Mouse (Mus musculus) MEL (cell line): ENCODE data around the gene Tspan4. TPM values are rescaled to one million over a fixed set of nuclear protein-coding genes. Genes with fewer than 3 reads are reported as not detected.

Experiments
- DNase-seq: peaks from one replicate; pipeline ENCODE4 v3.0.0; 2011; ENCODE audit warnings: low read depth, low spot score
- H3K27ac ChIP-seq: 2 replicates; pipeline ENCODE4 v1.5.1; 2012; ENCODE audit warnings: low read depth, mild to moderate bottlenecking, control low read depth, low read length, moderate library complexity; ENCODE audit not compliant: control insufficient read depth
- H3K27me3 ChIP-seq, 2 experiments: fragments of 150-350 bp in 1 of 2; sonication (generic) in 1 of 2; 2 replicates each; pipeline ENCODE4 v1.6.1; 2012; ENCODE audit warnings: low read length in 2 of 2, mild to moderate bottlenecking in 2 of 2, improper control_type of control experiment in 1 of 2, moderate library complexity in 1 of 2; ENCODE audit not compliant: insufficient read depth in 2 of 2, control insufficient read depth in 1 of 2
- H3K36me3 ChIP-seq, 2 experiments: 2 replicates each; pipeline ENCODE4 v1.6.1; 2012 to 2014; ENCODE audit warnings: low read length in 2 of 2, improper control_type of control experiment in 1 of 2, inconsistent platforms in 1 of 2, mild to moderate bottlenecking in 1 of 2; ENCODE audit not compliant: insufficient read depth in 2 of 2, control insufficient read depth in 1 of 2
- H3K4me1 ChIP-seq, 2 experiments: fragments of 150-350 bp in 1 of 2; sonication (generic) in 1 of 2; 2 replicates each; pipeline ENCODE4 v1.6.1; 2012; ENCODE audit warnings: low read length in 2 of 2, improper control_type of control experiment in 1 of 2, mild to moderate bottlenecking in 1 of 2; ENCODE audit not compliant: insufficient read depth in 2 of 2, control insufficient read depth in 1 of 2
- H3K4me3 ChIP-seq, 2 experiments: fragments of 150-350 bp in 1 of 2; sonication (generic) in 1 of 2; 2 replicates each; pipeline ENCODE4 v1.5.1; 2012; ENCODE audit warnings: low read depth in 2 of 2, low read length in 2 of 2, mild to moderate bottlenecking in 2 of 2, moderate library complexity in 2 of 2, control low read depth in 1 of 2, improper control_type of control experiment in 1 of 2; ENCODE audit not compliant: control insufficient read depth in 1 of 2, insufficient read depth in 1 of 2
- H3K79me2 ChIP-seq: 2 replicates; pipeline ENCODE4 v1.6.1; 2012; ENCODE audit warnings: mild to moderate bottlenecking, low read length, moderate library complexity; ENCODE audit not compliant: control insufficient read depth, poor library complexity, insufficient read depth
- H3K9ac ChIP-seq: 2 replicates; pipeline ENCODE4 v1.6.1; 2012; ENCODE audit warnings: low read depth, mild to moderate bottlenecking, control low read depth, low read length, moderate library complexity; ENCODE audit not compliant: control insufficient read depth, poor library complexity, severe bottlenecking
- H3K9me3 ChIP-seq: fragments of 150-350 bp; sonication (generic); replicated peaks from 2 replicates; pipeline ENCODE4 v1.6.1; 2012; ENCODE audit warnings: mild to moderate bottlenecking, low read length, improper control_type of control experiment, moderate library complexity; ENCODE audit not compliant: insufficient read depth
- CHD1 ChIP-seq: IDR thresholded peaks from 2 replicates; pipeline ENCODE4 v1.6.1; 2012; ENCODE audit warnings: low read depth, mild to moderate bottlenecking, inconsistent platforms, low read length, improper control_type of control experiment
- CTCF ChIP-seq, 3 experiments: IDR thresholded peaks in 2 of 3; conservative IDR thresholded peaks in 1 of 3; 2 replicates each; pipeline ENCODE4 v1.5.1; 2011 to 2012; ENCODE audit warnings: low read length in 3 of 3, low read depth in 2 of 3, mild to moderate bottlenecking in 2 of 3, improper control_type of control experiment in 1 of 3, inconsistent platforms in 1 of 3, mixed read lengths in 1 of 3, moderate library complexity in 1 of 3; ENCODE audit not compliant: control insufficient read depth in 1 of 3, insufficient read depth in 1 of 3, poor library complexity in 1 of 3, severe bottlenecking in 1 of 3
- EP300 ChIP-seq, 2 experiments: IDR thresholded peaks; 2 replicates each; pipeline ENCODE4 v1.6.1; 2011; ENCODE audit warnings: improper control_type of control experiment in 2 of 2, low read length in 2 of 2, low read depth in 1 of 2, mild to moderate bottlenecking in 1 of 2
- GABPA ChIP-seq: IDR thresholded peaks from 2 replicates; pipeline ENCODE4 v1.6.1; 2012; ENCODE audit warnings: low read depth, mild to moderate bottlenecking, inconsistent platforms, low read length, improper control_type of control experiment, moderate library complexity
- GATA1 ChIP-seq: IDR thresholded peaks from 2 replicates; pipeline ENCODE4 v1.6.1; 2011; ENCODE audit warnings: low read depth, low read length, improper control_type of control experiment
- HCFC1 ChIP-seq: IDR thresholded peaks from 2 replicates; pipeline ENCODE4 v1.6.1; 2012; ENCODE audit warnings: low read depth, mild to moderate bottlenecking, inconsistent platforms, low read length, improper control_type of control experiment, moderate library complexity
- JUND ChIP-seq: IDR thresholded peaks from 2 replicates; pipeline ENCODE4 v1.6.1; 2011; ENCODE audit warnings: low read depth, mild to moderate bottlenecking, improper control_type of control experiment, low read length
- KAT2A ChIP-seq: conservative IDR thresholded peaks from 2 replicates; pipeline ENCODE4 v1.6.1; 2012; ENCODE audit warnings: low read depth, low read length, improper control_type of control experiment, inconsistent platforms
- MAFK ChIP-seq: IDR thresholded peaks from 2 replicates; pipeline ENCODE4 v1.6.1; 2011; ENCODE audit warnings: low read depth, mild to moderate bottlenecking, low read length, improper control_type of control experiment, borderline replicate concordance
- MAX ChIP-seq: IDR thresholded peaks from 2 replicates; pipeline ENCODE4 v1.6.1; 2011; ENCODE audit warnings: low read length, improper control_type of control experiment
- MAZ ChIP-seq: IDR thresholded peaks from 2 replicates; pipeline ENCODE4 v1.6.1; 2012; ENCODE audit warnings: low read depth, mild to moderate bottlenecking, inconsistent platforms, low read length, improper control_type of control experiment
- MEF2A ChIP-seq: IDR thresholded peaks from 2 replicates; pipeline ENCODE4 v1.6.1; 2014; ENCODE audit warnings: low read depth, mild to moderate bottlenecking, inconsistent platforms, low read length, improper control_type of control experiment; ENCODE audit not compliant: poor library complexity, insufficient replicate concordance, severe bottlenecking; ENCODE audit errors: extremely low read depth
- NRF1 ChIP-seq: IDR thresholded peaks from 2 replicates; pipeline ENCODE4 v1.6.1; 2014; ENCODE audit warnings: low read depth, mild to moderate bottlenecking, inconsistent platforms, low read length, improper control_type of control experiment, moderate library complexity; ENCODE audit not compliant: poor library complexity, insufficient read depth, severe bottlenecking
- POLR2A ChIP-seq, 2 experiments: IDR thresholded peaks; 2 replicates each; pipeline ENCODE4 v1.6.1; 2011 to 2012; ENCODE audit warnings: low read length in 2 of 2, mild to moderate bottlenecking in 2 of 2, control low read depth in 1 of 2, improper control_type of control experiment in 1 of 2, low read depth in 1 of 2, moderate library complexity in 1 of 2; ENCODE audit not compliant: control insufficient read depth in 1 of 2, insufficient read depth in 1 of 2, poor library complexity in 1 of 2
- SIN3A ChIP-seq: IDR thresholded peaks from 2 replicates; pipeline ENCODE4 v1.6.1; 2012; ENCODE audit warnings: low read length, improper control_type of control experiment, inconsistent platforms
- TAL1 ChIP-seq: IDR thresholded peaks from 2 replicates; pipeline ENCODE4 v1.6.1; 2012; ENCODE audit warnings: mild to moderate bottlenecking, inconsistent platforms, low read length, moderate library complexity, mixed read lengths
- TCF12 ChIP-seq: IDR thresholded peaks from 2 replicates; pipeline ENCODE4 v1.6.1; 2014; ENCODE audit warnings: low read depth, mild to moderate bottlenecking, inconsistent platforms, low read length, improper control_type of control experiment, moderate library complexity
- USF2 ChIP-seq, 2 experiments: IDR thresholded peaks; 2 replicates each; pipeline ENCODE4 v1.6.1; 2011 to 2012; ENCODE audit warnings: improper control_type of control experiment in 2 of 2, low read length in 2 of 2, borderline replicate concordance in 1 of 2, inconsistent platforms in 1 of 2, low read depth in 1 of 2, mild to moderate bottlenecking in 1 of 2; ENCODE audit not compliant: insufficient read depth in 1 of 2
- ZMIZ1 ChIP-seq: IDR thresholded peaks from 2 replicates; pipeline ENCODE4 v1.6.1; 2012; ENCODE audit warnings: low read depth, mild to moderate bottlenecking, inconsistent platforms, low read length, improper control_type of control experiment, moderate library complexity
- ZNF384 ChIP-seq: IDR thresholded peaks from 2 replicates; pipeline ENCODE4 v1.6.1; 2012; ENCODE audit warnings: low read depth, mild to moderate bottlenecking, inconsistent platforms, low read length, improper control_type of control experiment
- polyA plus RNA-seq, 2 experiments: library from polyadenylated mRNA; stranded (reverse) in 1 of 2; unstranded in 1 of 2; fragments of >175 nt in 1 of 2; fragments of >200 nt in 1 of 2; gene quantifications; 2 replicates each; pipeline versions ENCODE4 v1.2.1 to v1.2.4; 2012; ENCODE audit warnings: low replicate concordance in 2 of 2, low read depth in 1 of 2; ENCODE audit not compliant: insufficient read length in 2 of 2, insufficient read depth in 1 of 2, missing spikeins in 1 of 2
- total RNA-seq: library from RNA; depleted of rRNA; stranded (reverse); fragments of 300-350 nt; gene quantifications from 2 replicates; pipeline ENCODE4 v1.2.3, GENCODE M21; 2012

Gene Tspan4
- total and polyA plus RNA-seq, 3 experiments = 97.9 to 110 TPM; not detected in 1

DNA sequence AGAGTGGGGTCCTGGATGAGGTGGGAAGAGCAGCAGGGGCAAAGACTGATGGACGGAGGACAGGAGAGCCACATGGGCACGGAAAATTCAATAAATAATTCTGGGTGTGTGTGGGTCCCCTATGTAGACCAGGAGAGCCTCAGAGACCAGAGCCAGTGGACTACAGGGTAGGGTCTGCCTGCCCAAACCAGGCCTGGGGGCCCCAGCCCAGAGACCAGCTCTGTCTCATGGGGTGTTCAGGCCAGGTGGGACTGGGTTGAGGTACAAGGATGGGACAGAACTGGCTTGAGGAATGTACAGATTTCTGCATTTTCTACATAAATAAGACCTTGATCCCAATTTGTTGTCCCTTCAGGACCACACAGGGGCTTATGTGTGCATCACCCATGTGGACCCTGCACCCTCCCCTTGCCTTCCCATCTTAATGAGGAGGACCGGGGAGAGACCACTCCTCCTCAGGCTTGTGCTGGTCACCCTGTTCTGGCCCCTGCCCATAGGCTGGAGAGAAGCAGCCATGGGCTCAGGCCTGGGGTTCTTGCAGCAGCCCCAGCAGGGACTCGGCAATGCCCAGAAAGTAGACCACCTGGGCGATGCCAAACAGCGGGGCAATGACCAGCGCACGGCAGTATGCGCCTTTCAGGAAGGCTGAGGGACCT is 44.3 kb upstream of the Tspan4 start:
- Histone ChIP-seq H3K27ac (no peak overlapping the region), H3K9me3 (no peaks in the 10 kb centered on the region), H3K9ac (no peak overlapping the region), H3K79me2 (peaks cover 12% of the 10 kb centered on the region), H3K4me1 (peaks cover 0 to 17% of the 10 kb centered on the region in 2 experiments; a peak in 3 of 4 replicates), H3K36me3 (peaks cover 0 to 13% of the 10 kb centered on the region in 2 experiments; a peak in 2 of 4 replicates), H3K4me3 (no peak overlapping the region), H3K27me3 (no peaks in the 10 kb centered on the region)
- DNase-seq = no peak
- TF ChIP-seq ZNF384 = no peak
- TF ChIP-seq MAZ = no peak
- no peak for TF ChIP-seq USF2 (IDR thresholded peaks at IDR 0.05; ENCODE audit: borderline replicate concordance in 1 of 2, insufficient read depth in 1 of 2, low read depth in 1 of 2, low read length in 2 of 2)
- no peak for TF ChIP-seq MEF2A
- no peak for TF ChIP-seq MAX
- no peak for TF ChIP-seq NRF1
- no peak for TF ChIP-seq TAL1
- no peak for TF ChIP-seq GATA1
- TF ChIP-seq KAT2A = no peak
- TF ChIP-seq ZMIZ1 = no peak
- no peak for TF ChIP-seq POLR2A (IDR thresholded peaks at IDR 0.05; ENCODE audit: control insufficient read depth in 1 of 2, insufficient read depth in 1 of 2, low read depth in 1 of 2, low read length in 2 of 2, poor library complexity in 1 of 2)
- TF ChIP-seq JUND = no peak
- TF ChIP-seq CHD1 = no peak

DNA sequence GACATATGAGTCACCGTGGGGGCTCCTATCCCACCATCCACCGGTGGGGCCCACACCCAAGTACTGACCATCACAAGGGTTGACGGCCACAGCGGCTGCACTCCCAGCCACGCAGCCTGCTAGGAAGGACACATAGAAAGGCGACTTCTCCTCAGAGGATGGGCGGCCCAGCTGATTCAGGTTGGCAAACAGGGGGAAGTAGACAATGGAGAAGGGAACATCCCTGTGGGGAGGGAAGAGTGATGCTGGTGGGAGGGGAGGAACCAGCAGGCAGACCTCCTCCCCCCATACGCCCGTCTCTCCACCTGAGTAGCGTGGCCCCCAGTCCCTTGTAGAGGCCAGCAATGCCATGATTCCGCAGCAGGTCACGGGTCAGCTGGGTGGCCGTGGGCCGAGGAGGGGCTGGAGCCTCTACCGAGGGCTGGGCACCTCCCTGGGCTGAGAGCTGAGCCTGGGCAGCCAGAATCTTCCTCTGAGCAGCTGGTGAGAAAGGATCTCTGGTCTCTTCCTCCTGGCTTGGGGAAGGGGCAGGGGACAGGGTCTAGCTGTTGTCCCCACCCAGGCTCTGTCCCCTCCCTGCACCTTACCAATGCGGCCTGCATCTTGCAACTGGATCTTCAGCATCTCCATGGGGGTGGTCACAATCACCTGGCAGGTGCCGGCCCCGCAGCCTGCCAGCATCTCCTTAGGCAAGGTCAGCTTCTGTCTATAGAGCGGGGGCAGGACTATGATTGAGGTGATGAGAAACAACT is 43.4 kb upstream of the Tspan4 start:
- H3K4me1 ChIP-seq = peaks cover 3 to 25% of the 10 kb centered on the region in 2 experiments; a peak in 3 of 4 replicates
- H3K36me3 ChIP-seq = peaks cover 0 to 20% of the 10 kb centered on the region in 2 experiments; a peak in 2 of 4 replicates
- H3K79me2 ChIP-seq = peaks cover 20% of the 10 kb centered on the region
- DNase-seq = no peak
- H3K9me3 ChIP-seq = no peaks in the 10 kb centered on the region
- no peak overlapping the region for H3K27ac ChIP-seq
- no peak overlapping the region for H3K9ac ChIP-seq
- TF ChIP-seq HCFC1 = no peak
- TF ChIP-seq GABPA = no peak
- TF ChIP-seq MAZ = no peak
- no peak for TF ChIP-seq SIN3A
- no peak for TF ChIP-seq EP300 (IDR thresholded peaks at IDR 0.05; ENCODE audit: low read depth in 1 of 2, low read length in 2 of 2)
- no peak for TF ChIP-seq CHD1
- no peak for TF ChIP-seq CTCF (IDR thresholded peaks at IDR 0.05 in 2 of 3, conservative IDR thresholded peaks at IDR 0.05 in 1 of 3; ENCODE audit: control insufficient read depth in 1 of 3, insufficient read depth in 1 of 3, low read depth in 2 of 3, low read length in 3 of 3, poor library complexity in 1 of 3, severe bottlenecking in 1 of 3)
- no peak for TF ChIP-seq TCF12
- no peak for TF ChIP-seq MAFK
- H3K4me3 ChIP-seq = no peak overlapping the region
- H3K27me3 ChIP-seq = no peaks in the 10 kb centered on the region
